Mouse (Mus musculus) myocyte (in vitro differentiated cells): ENCODE data around the gene Wdr63. TPM values are rescaled to one million over a fixed set of nuclear protein-coding genes. Genes with fewer than 3 reads are reported as not detected.

Experiments used
- H3K27me3 ChIP-seq: one replicate; pipeline ENCODE4 v1.6.1; 2011; ENCODE audit not compliant: control insufficient read depth, insufficient read depth, insufficient read length
- H3K36me3 ChIP-seq: one replicate; pipeline ENCODE4 v1.6.1; 2011; ENCODE audit not compliant: control insufficient read depth, insufficient read depth
- H3K4me2 ChIP-seq: one replicate; pipeline ENCODE4 v1.6.1; 2011; ENCODE audit warnings: low read depth, control low read depth
- H3K4me3 ChIP-seq: one replicate; pipeline ENCODE4 v1.5.1; 2011; ENCODE audit warnings: mild to moderate bottlenecking, control low read depth, moderate library complexity
- H3K79me2 ChIP-seq: one replicate; pipeline ENCODE4 v1.6.1; 2011; ENCODE audit not compliant: control insufficient read depth, insufficient read depth
- H3ac ChIP-seq: one replicate; pipeline ENCODE4 v1.6.1; 2011; ENCODE audit not compliant: control insufficient read depth, insufficient read length
- CEBPB ChIP-seq: IDR thresholded peaks from 2 replicates; pipeline ENCODE4 v1.6.1; 2011; ENCODE audit warnings: mild to moderate bottlenecking, moderate library complexity; ENCODE audit not compliant: poor library complexity, insufficient read depth, severe bottlenecking
- E2F4 ChIP-seq: IDR thresholded peaks from one replicate; pipeline ENCODE4 v1.6.1; 2011; ENCODE audit warnings: mild to moderate bottlenecking, control low read depth, moderate library complexity; ENCODE audit not compliant: insufficient read depth
- MAX ChIP-seq: IDR thresholded peaks from one replicate; pipeline ENCODE4 v1.6.1; 2011; ENCODE audit warnings: low read depth, mild to moderate bottlenecking, control low read depth
- MYOD1 ChIP-seq, 3 experiments: IDR thresholded peaks; one replicate each; pipeline ENCODE4 v1.6.1; 2011; ENCODE audit warnings: control low read depth in 2 of 3, low read depth in 2 of 3, mild to moderate bottlenecking in 2 of 3, moderate library complexity in 1 of 3; ENCODE audit not compliant: insufficient read length in 2 of 3, control insufficient read depth in 1 of 3
- MYOG ChIP-seq, 3 experiments: IDR thresholded peaks; one replicate each; pipeline ENCODE4 v1.6.1; 2011; ENCODE audit warnings: control low read depth in 2 of 3, low read depth in 2 of 3, mild to moderate bottlenecking in 2 of 3; ENCODE audit not compliant: insufficient read length in 2 of 3, control insufficient read depth in 1 of 3, insufficient read depth in 1 of 3
- POLR2A ChIP-seq: IDR thresholded peaks from one replicate; pipeline ENCODE4 v1.6.1; 2011; ENCODE audit warnings: low read depth, mild to moderate bottlenecking, control low read depth, moderate library complexity; ENCODE audit not compliant: insufficient read length
- POLR2AphosphoS2 ChIP-seq: IDR thresholded peaks from one replicate; pipeline ENCODE4 v1.6.1; 2011; ENCODE audit warnings: low read depth, control low read depth; ENCODE audit not compliant: insufficient read length
- REST ChIP-seq: IDR thresholded peaks from one replicate; pipeline ENCODE4 v1.6.1; 2011; ENCODE audit warnings: mild to moderate bottlenecking, control low read depth, moderate library complexity; ENCODE audit not compliant: insufficient read depth, insufficient read length
- SRF ChIP-seq: IDR thresholded peaks from one replicate; pipeline ENCODE4 v1.6.1; 2011; ENCODE audit warnings: low read depth; ENCODE audit not compliant: control insufficient read depth, insufficient read length
- TCF12 ChIP-seq: IDR thresholded peaks from one replicate; pipeline ENCODE4 v1.6.1; 2011; ENCODE audit warnings: mild to moderate bottlenecking, control low read depth; ENCODE audit not compliant: poor library complexity, insufficient read depth, severe bottlenecking
- TCF3 ChIP-seq: IDR thresholded peaks from one replicate; pipeline ENCODE4 v1.6.1; 2011; ENCODE audit warnings: low read depth, control low read depth; ENCODE audit not compliant: insufficient read length
- USF1 ChIP-seq: IDR thresholded peaks from one replicate; pipeline ENCODE4 v1.6.1; 2011; ENCODE audit warnings: low read depth, mild to moderate bottlenecking, control low read depth, moderate library complexity
- polyA plus RNA-seq: library from polyadenylated mRNA; unstranded; fragments of >200 nt; fragmentation: generic; extraction: Trizol; gene quantifications from one replicate; pipeline ENCODE4 v1.2.1, GENCODE M21; 2012; ENCODE audit warnings: missing spikeins

Gene Wdr63
- polyA plus RNA-seq, 1 experiment = 0.10 TPM

- Histone ChIP-seq H3ac (no peak overlapping the region), H3K4me3 (no peak overlapping the region)
- TF ChIP-seq POLR2A (no peak), MYOD1 (IDR thresholded peaks at IDR 0.05; ENCODE audit: control insufficient read depth in 1 of 3, insufficient read length in 2 of 3, low read depth in 2 of 3) (no peak), MAX (no peak), MYOG (IDR thresholded peaks at IDR 0.05; ENCODE audit: control insufficient read depth in 1 of 3, insufficient read depth in 1 of 3, insufficient read length in 2 of 3, low read depth in 2 of 3) (no peak), POLR2AphosphoS2 (no peak), SRF (no peak), REST (no peak), USF1 (no peak), E2F4 (no peak), TCF3 (no peak), TCF12 (no peak), CEBPB (no peak)
Observed at GRCm38 (mm10) chr3:146069276-146069675, 38.7 kb downstream of the Wdr63 start.

GRCm38 (mm10) chr3:146063146-146063545 lies 44.8 kb downstream of the Wdr63 start:
- H3K4me3 ChIP-seq = no peak overlapping the region
- H3K27me3 ChIP-seq = no peaks in the 10 kb centered on the region
- TF ChIP-seq MAX (no peak), MYOD1 (IDR thresholded peaks at IDR 0.05; ENCODE audit: control insufficient read depth in 1 of 3, insufficient read length in 2 of 3, low read depth in 2 of 3) (no peak), REST (no peak), POLR2A (no peak), USF1 (no peak), POLR2AphosphoS2 (no peak), SRF (no peak), TCF3 (no peak)
- no peak overlapping the region for H3ac ChIP-seq
- H3K79me2 ChIP-seq = no peaks in the 10 kb centered on the region
- H3K4me2 ChIP-seq = no peak overlapping the region
- no peaks in the 10 kb centered on the region for H3K36me3 ChIP-seq

More at GRCm38 (mm10) chr3:146069276-146069675, 38.7 kb downstream of the Wdr63 start:
- H3K4me2 ChIP-seq = no peak overlapping the region
- H3K79me2 ChIP-seq = no peaks in the 10 kb centered on the region
- no peaks in the 10 kb centered on the region for H3K36me3 ChIP-seq
- H3K27me3 ChIP-seq = no peaks in the 10 kb centered on the region

GRCm38 (mm10) chr3:146059356-146059926 lies 48.5 kb downstream of the Wdr63 start:
- H3K79me2 ChIP-seq = no peaks in the 10 kb centered on the region
- H3K4me3 ChIP-seq = no peak overlapping the region
- peaks cover 8% of the 10 kb centered on the region for H3K27me3 ChIP-seq
- no peaks in the 10 kb centered on the region for H3K36me3 ChIP-seq
- H3ac ChIP-seq = no peak overlapping the region
- H3K4me2 ChIP-seq = no peak overlapping the region
- no peak for TF ChIP-seq POLR2A
- no peak for TF ChIP-seq E2F4
- no peak for TF ChIP-seq POLR2AphosphoS2
- TF ChIP-seq MYOD1 (IDR thresholded peaks at IDR 0.05; ENCODE audit: control insufficient read depth in 1 of 3, insufficient read length in 2 of 3, low read depth in 2 of 3) = no peak
- TF ChIP-seq TCF12 = no peak
- TF ChIP-seq CEBPB = no peak
- TF ChIP-seq USF1 = no peak
- TF ChIP-seq MYOG (IDR thresholded peaks at IDR 0.05; ENCODE audit: control insufficient read depth in 1 of 3, insufficient read depth in 1 of 3, insufficient read length in 2 of 3, low read depth in 2 of 3) = no peak
- no peak for TF ChIP-seq REST
- no peak for TF ChIP-seq TCF3
- TF ChIP-seq SRF = no peak

GRCm38 (mm10) chr3:146058263-146058662 lies 49.7 kb downstream of the Wdr63 start:
- Histone ChIP-seq H3K4me2 (no peak overlapping the region), H3K27me3 (peaks cover 8% of the 10 kb centered on the region), H3K36me3 (no peaks in the 10 kb centered on the region), H3ac (no peak overlapping the region), H3K4me3 (no peak overlapping the region), H3K79me2 (no peaks in the 10 kb centered on the region)
- TF ChIP-seq SRF (no peak), TCF3 (no peak), MYOD1 (IDR thresholded peaks at IDR 0.05; ENCODE audit: control insufficient read depth in 1 of 3, insufficient read length in 2 of 3, low read depth in 2 of 3) (no peak), MAX (no peak), TCF12 (no peak), USF1 (no peak), CEBPB (no peak), REST (no peak)

- TF ChIP-seq POLR2AphosphoS2 (no peak), TCF12 (no peak), POLR2A (no peak), E2F4 (no peak), MYOG (IDR thresholded peaks at IDR 0.05; ENCODE audit: control insufficient read depth in 1 of 3, insufficient read depth in 1 of 3, insufficient read length in 2 of 3, low read depth in 2 of 3) (no peak), TCF3 (no peak), USF1 (no peak), CEBPB (no peak), MYOD1 (IDR thresholded peaks at IDR 0.05; ENCODE audit: control insufficient read depth in 1 of 3, insufficient read length in 2 of 3, low read depth in 2 of 3) (no peak), REST (no peak), SRF (no peak), MAX (no peak)
- Histone ChIP-seq H3K79me2 (no peaks in the 10 kb centered on the region), H3K4me2 (no peak overlapping the region), H3K36me3 (no peaks in the 10 kb centered on the region), H3K4me3 (no peak overlapping the region), H3K27me3 (peaks cover 8% of the 10 kb centered on the region), H3ac (no peak overlapping the region)
Observed at GRCm38 (mm10) chr3:146057131-146057530, 50.8 kb downstream of the Wdr63 start.
